Mouse (Mus musculus): Measurements from ENCODE around the gene Gng7.

GRCm38 (mm10) chr10:80985241-80985969 is 29.3 kb downstream of the Gng7 start:
- TF ChIP-seq CTCF (IDR thresholded peaks at IDR 0.05; ENCODE audit: insufficient read depth, low read depth, low read length) (no peak), POLR2A (IDR thresholded peaks at IDR 0.05; ENCODE audit: insufficient read depth, low read depth, low read length) (no peak)

Data from olfactory bulb, adult 2 months (tissue).